Mouse (Mus musculus): Measurements from ENCODE around the gene Mki67. TPM values are rescaled to one million over a fixed set of nuclear protein-coding genes. Genes with fewer than 3 reads are reported as not detected.
"Not testable (repeated sequence)": the region's sequence is repeated elsewhere in the genome, so short reads cannot be mapped to it uniquely, and the experiment has no call there.

Gene Mki67
- polyA plus RNA-seq, 1 experiment, result 19.1 TPM

GRCm38 (mm10) chr7:135710702-135711101, 5.5 kb downstream of the Mki67 start:
- Histone ChIP-seq H3K27me3 (ENCODE audit: control insufficient read depth, insufficient read depth, low read length) (no peaks in the 10 kb centered on the region), H3K36me3 (ENCODE audit: control insufficient read depth, insufficient read depth, low read length) (peaks cover 45% of the 10 kb centered on the region), H3K27ac (ENCODE audit: control insufficient read depth, insufficient read depth, low read length) (no peak overlapping the region), H3K4me3 (ENCODE audit: control insufficient read depth, insufficient read depth, low read length) (no peak overlapping the region), H3K4me1 (replicated peaks; ENCODE audit: control insufficient read depth, insufficient read depth, low read length) (peaks cover 8% of the 10 kb centered on the region)
- DNase-seq, result no peak
- TF ChIP-seq CTCF (IDR thresholded peaks at IDR 0.05; ENCODE audit: borderline replicate concordance, control insufficient read depth, extremely low read depth, insufficient read depth, low read length, poor library complexity) (no peak), POLR2A (IDR thresholded peaks at IDR 0.05; ENCODE audit: control insufficient read depth, extremely low read depth, insufficient read depth, low read length, poor library complexity) (no peak)
- WGBS, result 80% methylated on average over 2 of the region's 2 CpGs

DNA sequence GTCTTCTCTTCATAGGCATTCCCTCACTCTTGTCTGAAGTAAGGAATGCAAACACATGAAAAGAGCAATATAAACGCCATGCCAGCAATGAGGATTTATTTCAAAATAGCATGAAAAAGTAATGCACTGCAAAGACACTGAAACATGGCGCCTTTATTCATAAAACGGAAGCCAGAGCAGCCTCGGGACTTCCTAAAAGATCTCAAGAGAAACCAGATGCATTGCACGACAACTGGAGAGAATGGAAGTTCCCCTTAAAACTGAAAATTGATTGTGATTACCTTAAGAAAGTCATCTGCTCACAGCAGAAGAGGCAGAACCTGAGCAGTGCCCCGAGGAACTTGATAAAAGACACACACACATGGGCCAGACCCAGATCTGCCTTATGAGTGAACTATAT, 10.4 kb downstream of the Mki67 start:
- Histone ChIP-seq H3K27me3 (ENCODE audit: control insufficient read depth, insufficient read depth, low read length) (no peaks in the 10 kb centered on the region), H3K27ac (ENCODE audit: control insufficient read depth, insufficient read depth, low read length) (no peak overlapping the region), H3K4me3 (ENCODE audit: control insufficient read depth, insufficient read depth, low read length) (no peak overlapping the region), H3K4me1 (replicated peaks; ENCODE audit: control insufficient read depth, insufficient read depth, low read length) (no peaks in the 10 kb centered on the region), H3K36me3 (ENCODE audit: control insufficient read depth, insufficient read depth, low read length) (peaks cover 89% of the 10 kb centered on the region)
- DNase-seq, result no peak
- TF ChIP-seq POLR2A (IDR thresholded peaks at IDR 0.05; ENCODE audit: control insufficient read depth, extremely low read depth, insufficient read depth, low read length, poor library complexity) (no peak), CTCF (IDR thresholded peaks at IDR 0.05; ENCODE audit: borderline replicate concordance, control insufficient read depth, extremely low read depth, insufficient read depth, low read length, poor library complexity) (no peak)
- 82% methylated on average over 6 of the region's 6 CpGs for WGBS

DNA sequence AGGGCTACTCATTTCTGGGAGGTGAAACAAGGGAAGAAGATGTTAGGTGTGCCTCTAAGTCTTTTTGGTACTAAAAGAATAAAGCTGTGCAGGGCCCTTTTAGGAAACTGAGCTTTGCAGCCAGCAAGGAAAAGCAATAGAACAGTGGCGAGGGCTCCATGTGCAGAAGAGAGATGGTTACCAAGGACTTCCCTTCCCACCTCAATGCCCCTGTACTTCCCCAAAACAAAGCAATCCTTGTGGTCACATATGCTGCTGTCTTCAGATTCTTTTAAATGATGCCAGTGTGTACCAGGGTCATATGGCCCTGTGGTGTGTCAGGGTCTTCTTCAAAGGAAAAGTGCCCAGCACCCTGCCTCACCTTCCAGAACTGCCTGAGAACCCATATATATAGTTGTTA, 11.1 kb downstream of the Mki67 start:
- WGBS, result 86% methylated on average over 1 of the region's 1 CpGs
- DNase-seq, result no peak
- TF ChIP-seq CTCF (IDR thresholded peaks at IDR 0.05; ENCODE audit: borderline replicate concordance, control insufficient read depth, extremely low read depth, insufficient read depth, low read length, poor library complexity) (no peak), POLR2A (IDR thresholded peaks at IDR 0.05; ENCODE audit: control insufficient read depth, extremely low read depth, insufficient read depth, low read length, poor library complexity) (no peak)
- Histone ChIP-seq H3K36me3 (ENCODE audit: control insufficient read depth, insufficient read depth, low read length) (peaks cover 89% of the 10 kb centered on the region), H3K27ac (ENCODE audit: control insufficient read depth, insufficient read depth, low read length) (no peak overlapping the region), H3K4me1 (replicated peaks; ENCODE audit: control insufficient read depth, insufficient read depth, low read length) (no peaks in the 10 kb centered on the region), H3K27me3 (ENCODE audit: control insufficient read depth, insufficient read depth, low read length) (no peaks in the 10 kb centered on the region), H3K4me3 (ENCODE audit: control insufficient read depth, insufficient read depth, low read length) (no peak overlapping the region)

GRCm38 (mm10) chr7:135704251-135704650, 11.9 kb downstream of the Mki67 start:
- 94% methylated on average over 8 of the region's 8 CpGs for WGBS
- no peak for DNase-seq
- H3K27me3 ChIP-seq (ENCODE audit: control insufficient read depth, insufficient read depth, low read length), result no peaks in the 10 kb centered on the region
- no peaks in the 10 kb centered on the region for H3K4me1 ChIP-seq (replicated peaks; ENCODE audit: control insufficient read depth, insufficient read depth, low read length)
- H3K27ac ChIP-seq (ENCODE audit: control insufficient read depth, insufficient read depth, low read length), result no peak overlapping the region
- TF ChIP-seq POLR2A (IDR thresholded peaks at IDR 0.05; ENCODE audit: control insufficient read depth, extremely low read depth, insufficient read depth, low read length, poor library complexity) (no peak), CTCF (IDR thresholded peaks at IDR 0.05; ENCODE audit: borderline replicate concordance, control insufficient read depth, extremely low read depth, insufficient read depth, low read length, poor library complexity) (no peak)
- no peak overlapping the region for H3K4me3 ChIP-seq (ENCODE audit: control insufficient read depth, insufficient read depth, low read length)
- H3K36me3 ChIP-seq (ENCODE audit: control insufficient read depth, insufficient read depth, low read length), result peaks cover 88% of the 10 kb centered on the region

GRCm38 (mm10) chr7:135703600-135704148, 12.5 kb downstream of the Mki67 start:
- DNase-seq, result no peak
- 95% methylated on average over 9 of the region's 9 CpGs for WGBS

GRCm38 (mm10) chr7:135699351-135699750, 16.8 kb downstream of the Mki67 start:
- 92% methylated on average over 6 of the region's 6 CpGs for WGBS
- not testable (repeated sequence) for DNase-seq; H3K27ac ChIP-seq (ENCODE audit: control insufficient read depth, insufficient read depth, low read length); H3K4me1 ChIP-seq (replicated peaks; ENCODE audit: control insufficient read depth, insufficient read depth, low read length); H3K27me3 ChIP-seq (ENCODE audit: control insufficient read depth, insufficient read depth, low read length); H3K4me3 ChIP-seq (ENCODE audit: control insufficient read depth, insufficient read depth, low read length)
- peaks cover 86% of the 10 kb centered on the region for H3K36me3 ChIP-seq (ENCODE audit: control insufficient read depth, insufficient read depth, low read length)

More at GRCm38 (mm10) chr7:135703600-135704148, 12.5 kb downstream of the Mki67 start:
- no peak overlapping the region for H3K27ac ChIP-seq (ENCODE audit: control insufficient read depth, insufficient read depth, low read length)
- no peaks in the 10 kb centered on the region for H3K4me1 ChIP-seq (replicated peaks; ENCODE audit: control insufficient read depth, insufficient read depth, low read length)
- H3K4me3 ChIP-seq (ENCODE audit: control insufficient read depth, insufficient read depth, low read length), result no peak overlapping the region
- no peaks in the 10 kb centered on the region for H3K27me3 ChIP-seq (ENCODE audit: control insufficient read depth, insufficient read depth, low read length)
- peaks cover 89% of the 10 kb centered on the region for H3K36me3 ChIP-seq (ENCODE audit: control insufficient read depth, insufficient read depth, low read length)
- TF ChIP-seq POLR2A (IDR thresholded peaks at IDR 0.05; ENCODE audit: control insufficient read depth, extremely low read depth, insufficient read depth, low read length, poor library complexity), result no peak
- no peak for TF ChIP-seq CTCF (IDR thresholded peaks at IDR 0.05; ENCODE audit: borderline replicate concordance, control insufficient read depth, extremely low read depth, insufficient read depth, low read length, poor library complexity)

DNA sequence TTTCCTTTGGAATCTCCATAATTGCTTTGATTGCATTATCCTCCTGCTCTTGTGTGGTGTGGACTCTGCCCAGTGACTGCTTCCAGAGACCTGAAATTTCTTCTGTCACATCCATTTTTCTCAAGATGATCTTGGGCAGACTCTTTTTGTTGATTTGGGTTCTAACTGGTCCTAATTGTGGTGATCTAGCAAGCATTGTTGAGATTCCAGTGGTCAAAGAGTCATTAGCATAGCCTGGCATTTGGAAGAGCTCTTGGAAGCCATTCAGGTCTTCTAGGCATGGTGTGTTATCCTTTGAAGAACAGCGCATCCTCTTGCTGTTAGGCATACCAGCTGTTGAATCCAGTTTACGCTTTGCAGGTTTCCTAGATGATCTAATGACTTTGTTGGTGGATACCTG, 17.8 kb downstream of the Mki67 start:
- peaks cover 84% of the 10 kb centered on the region for H3K36me3 ChIP-seq (ENCODE audit: control insufficient read depth, insufficient read depth, low read length)
- no peak for DNase-seq
- no peak overlapping the region for H3K4me3 ChIP-seq (ENCODE audit: control insufficient read depth, insufficient read depth, low read length)
- no peak overlapping the region for H3K27ac ChIP-seq (ENCODE audit: control insufficient read depth, insufficient read depth, low read length)
- no peak for TF ChIP-seq POLR2A (IDR thresholded peaks at IDR 0.05; ENCODE audit: control insufficient read depth, extremely low read depth, insufficient read depth, low read length, poor library complexity)
- no peaks in the 10 kb centered on the region for H3K27me3 ChIP-seq (ENCODE audit: control insufficient read depth, insufficient read depth, low read length)
- H3K4me1 ChIP-seq (replicated peaks; ENCODE audit: control insufficient read depth, insufficient read depth, low read length), result no peaks in the 10 kb centered on the region
- WGBS, result 99% methylated on average over 2 of the region's 2 CpGs

- not testable (repeated sequence) for H3K27ac ChIP-seq (ENCODE audit: control insufficient read depth, insufficient read depth, low read length); H3K27me3 ChIP-seq (ENCODE audit: control insufficient read depth, insufficient read depth, low read length); H3K4me1 ChIP-seq (replicated peaks; ENCODE audit: control insufficient read depth, insufficient read depth, low read length); DNase-seq; H3K4me3 ChIP-seq (ENCODE audit: control insufficient read depth, insufficient read depth, low read length)
- peaks cover 82% of the 10 kb centered on the region for H3K36me3 ChIP-seq (ENCODE audit: control insufficient read depth, insufficient read depth, low read length)
- WGBS, result 97% methylated on average over 5 of the region's 5 CpGs
These were observed 19.0 kb downstream of the Mki67 start for GRCm38 (mm10) chr7:135697021-135697740.
